In genomic region chr11:32785591-32786147, GRCm38 (mm10) we compare ENCODE assay signal across 19 mouse cellular contexts. TPM values are rescaled to one million over a fixed set of nuclear protein-coding genes. Genes with fewer than 3 reads are reported as not detected.
"Had no signal": no experiment of that assay in that cellular context is flagged by ENCODE, and none has a peak within 500 bp of the region (broad histone marks: within the 10 kb centered on the region; RNA-seq: fewer than 3 reads in every experiment).

No protein-coding gene starts in this region.

- H3K27ac ChIP-seq: kidney, postnatal 0 days; layer of hippocampus, adult 2 months; limb, embryonic 12.5 days; liver, embryonic 13.5 days; lung, embryonic 15.5 days; macrophage; midbrain, embryonic 12.5 days had no signal

- H3K36me3 ChIP-seq: limb, embryonic 12.5 days; liver, embryonic 13.5 days; lung, embryonic 15.5 days; midbrain, embryonic 12.5 days had no signal

- H3K4me1 ChIP-seq: liver, embryonic 13.5 days; megakaryocyte, embryonic 14.5 days had no signal

- H3K4me3 ChIP-seq: layer of hippocampus, adult 2 months; limb, embryonic 12.5 days; liver, embryonic 13.5 days; lung, embryonic 15.5 days; megakaryocyte, embryonic 14.5 days; midbrain, embryonic 12.5 days had no signal

- DNase-seq: kidney, adult 9 months; kidney, postnatal 36 days; liver; liver, embryonic 13.5 days; liver, postnatal 0 days; lung, postnatal 14 days; right cerebral cortex, postnatal 14 days; thymus, adult 2 months; thymus, postnatal 25 days had no signal

- H3K9ac ChIP-seq: limb, embryonic 12.5 days; liver, embryonic 13.5 days; liver, postnatal 0 days; lung, embryonic 15.5 days; midbrain, embryonic 12.5 days had no signal

- H3K9me3 ChIP-seq: limb, embryonic 12.5 days; liver, embryonic 13.5 days; lung, embryonic 15.5 days; midbrain, embryonic 12.5 days had no signal

RNA-seq across cellular contexts. Expression of gene Smim23, which starts 38.7 kb away (rescaled TPM):
- total RNA-seq: layer of hippocampus, adult 2 months; layer of hippocampus, postnatal 10 days; left cerebral cortex, postnatal 36 days; midbrain, postnatal 0 days had no signal
